Mouse (Mus musculus) liver, embryonic 15.5 days (tissue): ENCODE measurements around the gene Socs2. TPM values are rescaled to one million over a fixed set of nuclear protein-coding genes. Genes with fewer than 3 reads are reported as not detected.
A peak's percentile ranks its signal among the peaks of the same experiment; 100 is the strongest.

ENCODE experiments used
- ATAC-seq: fragments of 200-750 bp; cut with Nextera tagmentation; 2 replicates; pipeline ENCODE4 v1.8.0; 2017; ENCODE audit warnings: moderate number of reproducible peaks, mild to moderate bottlenecking, moderate library complexity; ENCODE audit not compliant: insufficient read depth
- H3K27ac ChIP-seq: fragments of 300-500 bp; sonication (generic); replicated peaks from 2 replicates; pipeline ENCODE4 v1.5.1; 2015; ENCODE audit warnings: mild to moderate bottlenecking, inconsistent platforms
- H3K27me3 ChIP-seq: fragments of 300-500 bp; sonication (generic); 2 replicates; pipeline ENCODE4 v1.6.1; 2015; ENCODE audit warnings: mild to moderate bottlenecking, inconsistent platforms
- H3K36me3 ChIP-seq: fragments of 300-500 bp; sonication (generic); replicated peaks from 2 replicates; pipeline ENCODE4 v1.6.1; 2015; ENCODE audit warnings: moderate library complexity, mild to moderate bottlenecking, inconsistent platforms
- H3K4me1 ChIP-seq: fragments of 300-500 bp; sonication (generic); replicated peaks from 2 replicates; pipeline ENCODE4 v1.6.1; 2015; ENCODE audit warnings: inconsistent platforms
- H3K4me2 ChIP-seq: fragments of 300-500 bp; sonication (generic); 2 replicates; pipeline ENCODE4 v1.6.1; 2015; ENCODE audit warnings: moderate library complexity, mild to moderate bottlenecking, inconsistent platforms
- H3K4me3 ChIP-seq: fragments of 300-500 bp; sonication (generic); replicated peaks from 2 replicates; pipeline ENCODE4 v1.5.1; 2015; ENCODE audit warnings: mild to moderate bottlenecking, inconsistent platforms
- H3K9ac ChIP-seq: fragments of 300-500 bp; sonication (generic); 2 replicates; pipeline ENCODE4 v1.6.1; 2015; ENCODE audit warnings: moderate library complexity, mild to moderate bottlenecking, inconsistent platforms
- H3K9me3 ChIP-seq: fragments of 300-500 bp; sonication (generic); replicated peaks from 2 replicates; pipeline ENCODE4 v1.6.1; 2016; ENCODE audit warnings: inconsistent platforms
- WGBS: fragments of 180-500 bp; shearing (Covaris S2); methylation state at CpG from one replicate; pipeline ENCODE4 v1.1.7; 2015; ENCODE audit warnings: mixed read lengths; ENCODE audit not compliant: insufficient replicate concordance; 5-methylcytosine and 5-hydroxymethylcytosine counted together
- polyA plus RNA-seq: library from polyadenylated mRNA; unstranded; fragments of >200 nt; fragmentation: Nextera tagmentation; extraction: Ambion mirVana; gene quantifications from 2 replicates; pipeline ENCODE4 v1.2.1, GENCODE M21; 2015

Socs2 gene
- polyA plus RNA-seq, 1 experiment from 2014 or later: 6.0 TPM

GRCm38 (mm10) chr10:95419726-95420125 is 2.7 kb upstream of the Socs2 start:
- ATAC-seq: no peak
- no peak overlapping the region for H3K4me2 ChIP-seq
- no peaks in the 10 kb centered on the region for H3K9me3 ChIP-seq

GRCm38 (mm10) chr10:95418631-95419030 is 1.7 kb upstream of the Socs2 start:
- no peak for ATAC-seq

More at GRCm38 (mm10) chr10:95419726-95420125, 2.7 kb upstream of the Socs2 start:
- H3K9ac ChIP-seq: no peak overlapping the region
- peaks cover 32% of the 10 kb centered on the region for H3K4me1 ChIP-seq
- H3K36me3 ChIP-seq: no peaks in the 10 kb centered on the region
- H3K27me3 ChIP-seq: peaks cover 46% of the 10 kb centered on the region
- H3K27ac ChIP-seq: no peak overlapping the region
- no peak overlapping the region for H3K4me3 ChIP-seq
- WGBS: 80% methylated on average over 3 of the region's 3 CpGs

DNA sequence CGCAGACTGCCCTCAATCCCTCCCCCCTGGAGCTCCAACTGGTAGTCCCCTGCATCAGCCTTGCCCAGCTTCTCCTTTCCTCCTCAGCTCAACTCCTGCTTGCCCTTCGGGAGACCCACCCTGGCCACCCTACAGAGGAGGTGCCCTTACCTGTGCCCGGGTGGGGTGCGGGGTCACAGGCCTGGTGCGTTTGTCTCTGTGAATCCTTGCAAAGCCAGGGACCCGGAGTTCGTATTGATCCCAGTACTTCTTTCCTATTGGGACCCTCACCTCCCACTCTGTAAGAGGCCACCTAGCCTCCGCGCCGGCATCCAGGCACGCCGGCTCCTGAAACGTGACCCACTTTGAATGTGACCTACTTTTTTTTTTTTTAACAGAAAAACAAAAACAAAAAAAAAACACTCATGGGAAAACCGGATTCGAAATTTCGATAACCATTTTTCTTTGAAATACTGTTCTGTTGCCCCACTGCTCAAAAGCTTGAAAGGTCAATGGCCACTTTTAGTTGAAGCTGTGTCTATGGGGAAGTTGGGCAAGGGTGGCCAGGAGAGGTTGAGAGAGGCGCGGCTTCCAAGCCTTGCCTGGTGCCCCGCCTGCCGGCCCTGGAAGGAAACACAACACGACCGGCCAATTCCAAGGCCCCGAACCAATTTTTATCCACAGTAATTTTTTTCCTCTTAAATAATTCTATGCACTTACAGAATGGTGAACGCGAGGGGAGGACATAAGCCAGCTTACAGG is 686 bp upstream of the Socs2 start:
- Histone ChIP-seq H3K4me1 (peaks cover 39% of the 10 kb centered on the region), H3K4me3 (peak overlapping the region; percentile 68), H3K9ac (peak overlapping the region; percentile 63; the same call in 1 of the 2 replicates), H3K36me3 (no peaks in the 10 kb centered on the region), H3K4me2 (peak overlapping the region; percentile 95), H3K9me3 (no peaks in the 10 kb centered on the region), H3K27ac (no peak overlapping the region), H3K27me3 (peaks cover 64% of the 10 kb centered on the region)
- 2% methylated on average over 25 of the region's 25 CpGs for WGBS
- no peak for ATAC-seq

More at GRCm38 (mm10) chr10:95418631-95419030, 1.7 kb upstream of the Socs2 start:
- Histone ChIP-seq H3K4me2 (no peak overlapping the region), H3K9ac (no peak overlapping the region), H3K27ac (no peak overlapping the region), H3K36me3 (no peaks in the 10 kb centered on the region), H3K4me3 (no peak overlapping the region), H3K9me3 (no peaks in the 10 kb centered on the region), H3K4me1 (peaks cover 39% of the 10 kb centered on the region), H3K27me3 (peaks cover 57% of the 10 kb centered on the region)
- 34% methylated on average over 6 of the region's 6 CpGs for WGBS

DNA sequence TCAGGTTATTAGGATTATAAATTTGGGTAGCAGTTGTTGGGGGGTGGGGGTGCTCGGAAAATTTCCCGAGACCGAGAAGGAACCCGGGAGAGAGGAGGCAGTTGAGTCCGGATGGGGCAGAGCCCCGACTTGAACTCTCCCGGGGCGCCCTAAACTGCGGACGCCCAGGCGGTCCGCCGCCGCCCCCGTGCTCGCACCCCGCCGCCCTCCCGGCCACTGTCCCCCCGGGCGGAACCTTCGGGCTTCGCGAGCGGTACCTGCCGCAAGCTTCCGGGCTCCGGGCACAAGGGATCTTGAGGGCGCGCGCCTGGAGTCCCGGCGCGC is 657 bp downstream of the Socs2 start:
- peaks cover 39% of the 10 kb centered on the region for H3K4me1 ChIP-seq
- WGBS: under 1% methylated on average over 21 of the region's 34 CpGs
- peaks cover 70% of the 10 kb centered on the region for H3K27me3 ChIP-seq
- peak overlapping the region; percentile 63; the same call in 1 of the 2 replicates for H3K9ac ChIP-seq
- peak overlapping the region; percentile 65 for H3K27ac ChIP-seq
- no peaks in the 10 kb centered on the region for H3K9me3 ChIP-seq
- H3K36me3 ChIP-seq: no peaks in the 10 kb centered on the region
- H3K4me3 ChIP-seq: peak overlapping the region; percentile 68
- ATAC-seq: no peak; the same call in 1 of the 2 replicates
- peak overlapping the region; percentile 95 for H3K4me2 ChIP-seq

GRCm38 (mm10) chr10:95415533-95416360 is 1.2 kb downstream of the Socs2 start:
- no peak overlapping the region; the same call in 1 of the 2 replicates for H3K27ac ChIP-seq
- peaks cover 39% of the 10 kb centered on the region for H3K4me1 ChIP-seq
- no peaks in the 10 kb centered on the region for H3K36me3 ChIP-seq
- under 1% methylated on average over 65 of the region's 65 CpGs for WGBS
- no peaks in the 10 kb centered on the region for H3K9me3 ChIP-seq
- H3K4me3 ChIP-seq: peak overlapping the region; percentile 68
- H3K9ac ChIP-seq: peak overlapping the region; percentile 63; the same call in 1 of the 2 replicates
- ATAC-seq: peak; percentile 5; the same call in 1 of the 2 replicates
- peak overlapping the region; percentile 95 for H3K4me2 ChIP-seq
- peaks cover 70% of the 10 kb centered on the region for H3K27me3 ChIP-seq

DNA sequence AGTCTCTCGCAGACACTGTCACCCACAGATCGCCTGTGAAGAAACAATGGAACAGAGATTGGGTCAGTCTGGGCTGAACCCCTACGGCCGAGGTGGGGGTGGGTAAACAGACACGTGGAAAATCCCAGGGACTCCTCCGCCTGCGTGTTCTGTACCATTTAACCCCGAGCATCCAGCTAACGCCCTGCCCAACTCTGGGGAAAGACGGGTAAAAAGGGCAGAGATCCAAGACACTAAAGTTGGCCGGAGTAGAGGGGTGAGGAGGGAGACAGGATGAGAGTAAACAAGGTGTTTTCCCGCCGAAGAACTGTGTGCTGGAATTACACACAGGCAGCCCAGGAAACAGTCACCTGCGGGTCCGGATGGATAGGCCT is 1.8 kb downstream of the Socs2 start:
- H3K27me3 ChIP-seq: peaks cover 70% of the 10 kb centered on the region
- H3K9ac ChIP-seq: no peak overlapping the region
- H3K9me3 ChIP-seq: no peaks in the 10 kb centered on the region
- H3K36me3 ChIP-seq: no peaks in the 10 kb centered on the region
- no peak overlapping the region for H3K27ac ChIP-seq
- peak overlapping the region; percentile 68 for H3K4me3 ChIP-seq
- H3K4me2 ChIP-seq: peak overlapping the region; percentile 95
- no peak for ATAC-seq
- peaks cover 39% of the 10 kb centered on the region for H3K4me1 ChIP-seq
- 1% methylated on average over 15 of the region's 15 CpGs for WGBS

GRCm38 (mm10) chr10:95414316-95415158 is 2.4 kb downstream of the Socs2 start:
- ATAC-seq: no peak
- Histone ChIP-seq H3K27me3 (peaks cover 70% of the 10 kb centered on the region), H3K27ac (no peak overlapping the region), H3K9me3 (no peaks in the 10 kb centered on the region), H3K9ac (no peak overlapping the region), H3K4me2 (peak overlapping the region; percentile 95), H3K4me1 (peaks cover 39% of the 10 kb centered on the region), H3K36me3 (no peaks in the 10 kb centered on the region), H3K4me3 (peak overlapping the region; percentile 68)
- under 1% methylated on average over 65 of the region's 65 CpGs for WGBS

- H3K4me2 ChIP-seq: no peak overlapping the region
- peaks cover 38% of the 10 kb centered on the region for H3K27me3 ChIP-seq
- H3K9ac ChIP-seq: no peak overlapping the region
- H3K36me3 ChIP-seq: no peaks in the 10 kb centered on the region
- no peak for ATAC-seq
- H3K4me1 ChIP-seq: peaks cover 19% of the 10 kb centered on the region
- H3K27ac ChIP-seq: no peak overlapping the region
- no peak overlapping the region for H3K4me3 ChIP-seq
- WGBS: 72% methylated on average over 9 of the region's 9 CpGs
- no peaks in the 10 kb centered on the region for H3K9me3 ChIP-seq
Measured at GRCm38 (mm10) chr10:95411139-95411538, 5.8 kb downstream of the Socs2 start.

- WGBS: 79% methylated on average over 7 of the region's 7 CpGs
- Histone ChIP-seq H3K9me3 (no peaks in the 10 kb centered on the region), H3K4me3 (no peak overlapping the region), H3K27ac (no peak overlapping the region), H3K4me1 (peaks cover 14% of the 10 kb centered on the region), H3K36me3 (no peaks in the 10 kb centered on the region), H3K9ac (no peak overlapping the region), H3K27me3 (peaks cover 34% of the 10 kb centered on the region), H3K4me2 (no peak overlapping the region)
- ATAC-seq: no peak
Measured at GRCm38 (mm10) chr10:95410709-95411108, 6.3 kb downstream of the Socs2 start.

- peaks cover 9% of the 10 kb centered on the region for H3K4me1 ChIP-seq
- ATAC-seq: no peak
- no peak overlapping the region for H3K9ac ChIP-seq
- H3K4me3 ChIP-seq: no peak overlapping the region
- peaks cover 29% of the 10 kb centered on the region for H3K27me3 ChIP-seq
- 73% methylated on average over 4 of the region's 4 CpGs for WGBS
- H3K4me2 ChIP-seq: no peak overlapping the region
- no peaks in the 10 kb centered on the region for H3K36me3 ChIP-seq
- H3K9me3 ChIP-seq: no peaks in the 10 kb centered on the region
- H3K27ac ChIP-seq: no peak overlapping the region
Measured at GRCm38 (mm10) chr10:95410209-95410608, 6.8 kb downstream of the Socs2 start.
